Mouse (Mus musculus) midbrain, embryonic 11.5 days (tissue): ENCODE results near the gene Fam118a. TPM values are rescaled to one million over a fixed set of nuclear protein-coding genes. Genes with fewer than 3 reads are reported as not detected.
A peak's percentile ranks its signal among the peaks of the same experiment; 100 is the strongest.

Experiments
- ATAC-seq: fragments of 200-750 bp; cut with Nextera tagmentation; 2 replicates; pipeline ENCODE4 v1.8.0; 2017; ENCODE audit warnings: moderate TSS enrichment, moderate library complexity; ENCODE audit not compliant: low FRiP score
- DNase-seq: peaks from one replicate; pipeline ENCODE4 v3.0.0; 2015; ENCODE audit warnings: low spot score; ENCODE audit errors: missing footprints
- H3K27ac ChIP-seq: fragments of 300-500 bp; sonication (generic); 2 replicates; pipeline ENCODE4 v1.5.1; 2014; ENCODE audit warnings: low read depth, low read length
- H3K27me3 ChIP-seq: fragments of 300-500 bp; sonication (generic); 2 replicates; pipeline ENCODE4 v1.6.1; 2014; ENCODE audit warnings: mild to moderate bottlenecking, low read length, moderate library complexity, mixed read lengths; ENCODE audit not compliant: control insufficient read depth, insufficient read depth
- H3K36me3 ChIP-seq: fragments of 300-500 bp; sonication (generic); 2 replicates; pipeline ENCODE4 v1.6.1; 2014; ENCODE audit warnings: mild to moderate bottlenecking, low read length, moderate library complexity, mixed read lengths; ENCODE audit not compliant: control insufficient read depth, insufficient read depth
- H3K4me1 ChIP-seq: fragments of 300-500 bp; sonication (generic); 2 replicates; pipeline ENCODE4 v1.6.1; 2014; ENCODE audit warnings: low read length; ENCODE audit not compliant: control insufficient read depth, insufficient read depth
- H3K4me2 ChIP-seq: fragments of 300-500 bp; sonication (generic); 2 replicates; pipeline ENCODE4 v1.6.1; 2014; ENCODE audit warnings: mild to moderate bottlenecking, moderate library complexity
- H3K4me3 ChIP-seq: fragments of 300-500 bp; sonication (generic); 2 replicates; pipeline ENCODE4 v1.5.1; 2014; ENCODE audit warnings: low read depth, low read length
- H3K9ac ChIP-seq: fragments of 300-500 bp; sonication (generic); 2 replicates; pipeline ENCODE4 v1.6.1; 2014; ENCODE audit warnings: low read length
- H3K9me3 ChIP-seq: fragments of 300-500 bp; sonication (generic); 2 replicates; pipeline ENCODE4 v1.6.1; 2016; ENCODE audit warnings: low read length; ENCODE audit not compliant: control insufficient read depth
- WGBS: fragments of 180-500 bp; shearing (Covaris S2); extraction: QIAGEN DNeasy Blood & Tissue Kit; methylation state at CpG from one replicate; pipeline ENCODE4 v1.1.7; 2014; 5-methylcytosine and 5-hydroxymethylcytosine counted together
- polyA plus RNA-seq: library from polyadenylated mRNA; unstranded; fragments of >200 nt; fragmentation: Nextera tagmentation; extraction: Ambion mirVana; gene quantifications from 2 replicates; pipeline ENCODE4 v1.2.1, GENCODE M21; 2014

Fam118a gene
- polyA plus RNA-seq, 1 experiment from 2014 or later, result 32.1 TPM

DNA sequence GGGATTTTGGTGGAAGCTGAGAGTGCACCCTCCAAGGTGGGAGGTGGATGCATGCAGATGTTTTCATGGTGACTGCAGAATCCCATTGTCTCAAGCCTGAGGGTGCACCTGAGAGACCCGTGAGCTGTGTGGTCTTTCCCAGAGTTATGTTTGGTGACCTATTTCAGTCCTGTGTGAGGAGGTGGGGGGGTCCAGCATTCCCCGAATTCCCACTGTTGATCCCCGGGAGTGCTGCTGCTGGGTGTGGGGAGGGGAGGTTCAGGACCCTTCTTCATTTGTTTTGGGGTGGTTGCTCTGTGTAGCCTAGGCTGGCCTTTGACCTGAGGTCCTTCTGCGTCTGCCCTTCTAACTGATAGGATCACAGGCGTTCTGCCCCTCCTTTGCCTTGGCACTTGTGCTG, 15.0 kb downstream of the Fam118a start:
- Histone ChIP-seq H3K9ac (no peak overlapping the region), H3K4me3 (no peak overlapping the region), H3K27ac (no peak overlapping the region), H3K4me2 (no peak overlapping the region), H3K4me1 (peaks cover 16% of the 10 kb centered on the region), H3K36me3 (peaks cover 5% of the 10 kb centered on the region; the same call in 1 of the 2 replicates), H3K9me3 (no peaks in the 10 kb centered on the region), H3K27me3 (no peaks in the 10 kb centered on the region)
- ATAC-seq (no peak), DNase-seq (peak; percentile 54)
- WGBS, result 75% methylated on average over 5 of the region's 5 CpGs

DNA sequence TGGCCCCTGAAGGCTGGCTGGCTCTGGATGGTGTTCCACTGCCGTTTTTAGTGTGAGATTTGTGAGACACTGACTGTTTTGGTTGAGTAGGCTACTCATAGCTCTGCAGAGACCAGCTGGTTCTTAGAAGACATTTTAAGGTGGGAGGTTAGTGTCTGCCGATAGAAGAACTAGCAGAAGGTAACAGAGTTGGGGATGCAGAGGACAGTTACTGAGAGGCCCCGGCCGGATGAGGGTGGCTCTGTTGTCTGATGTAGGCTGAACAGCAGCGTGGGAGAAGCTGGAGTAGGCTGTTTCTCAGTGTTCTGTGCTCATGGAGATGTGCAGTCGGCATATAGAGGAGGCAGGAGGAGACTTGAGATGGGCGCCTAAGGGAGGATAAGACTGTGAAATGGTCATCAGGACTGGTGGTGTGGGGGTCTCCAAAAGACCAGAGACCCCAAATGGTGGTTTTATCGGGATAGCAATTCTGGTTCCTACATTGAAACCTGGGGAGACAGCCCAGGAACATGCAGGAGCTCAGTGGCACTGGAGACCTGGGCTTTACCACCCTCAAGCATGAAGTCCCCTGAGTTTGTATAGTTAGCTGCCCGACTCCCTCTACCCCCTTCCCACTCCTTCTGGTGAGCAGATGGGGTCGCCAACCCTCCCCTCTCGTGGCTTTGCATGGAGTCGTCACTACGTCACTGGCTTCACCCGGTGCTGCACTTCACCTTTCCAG, 17.6 kb downstream of the Fam118a start:
- Histone ChIP-seq H3K9me3 (no peaks in the 10 kb centered on the region), H3K4me2 (no peak overlapping the region), H3K27me3 (no peaks in the 10 kb centered on the region), H3K4me1 (peaks cover 16% of the 10 kb centered on the region), H3K27ac (no peak overlapping the region), H3K36me3 (peaks cover 10% of the 10 kb centered on the region), H3K9ac (no peak overlapping the region), H3K4me3 (no peak overlapping the region)
- 94% methylated on average over 14 of the region's 14 CpGs for WGBS
- DNase-seq (peak; percentile 64), ATAC-seq (no peak)

DNA sequence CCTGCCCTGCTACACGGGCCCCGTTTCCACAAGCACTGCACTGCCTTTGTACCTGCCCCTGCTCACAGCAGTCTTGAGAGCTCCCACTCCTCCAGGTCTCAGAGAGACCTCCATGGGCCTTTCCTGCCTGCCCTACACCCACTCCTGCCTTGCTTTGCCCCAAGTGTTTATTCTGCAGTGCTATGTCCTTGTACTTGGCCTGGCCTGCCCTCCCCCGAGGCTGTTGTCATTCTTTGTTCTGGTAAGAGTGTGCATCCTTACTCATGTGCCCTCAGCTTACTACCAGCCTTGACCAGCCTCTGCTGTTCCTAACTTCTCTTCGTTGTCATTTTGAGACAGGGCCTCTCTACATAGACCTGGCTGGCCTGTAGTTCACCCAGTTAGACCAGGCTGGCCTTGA, 19.1 kb downstream of the Fam118a start:
- no peaks in the 10 kb centered on the region for H3K27me3 ChIP-seq
- no peak overlapping the region for H3K27ac ChIP-seq
- no peak overlapping the region for H3K4me2 ChIP-seq
- 89% methylated on average over 4 of the region's 4 CpGs for WGBS
- DNase-seq (no peak), ATAC-seq (no peak)
- H3K4me1 ChIP-seq, result peaks cover 7% of the 10 kb centered on the region
- peaks cover 10% of the 10 kb centered on the region for H3K36me3 ChIP-seq
- H3K9me3 ChIP-seq, result no peaks in the 10 kb centered on the region
- no peak overlapping the region for H3K4me3 ChIP-seq
- H3K9ac ChIP-seq, result no peak overlapping the region

DNA sequence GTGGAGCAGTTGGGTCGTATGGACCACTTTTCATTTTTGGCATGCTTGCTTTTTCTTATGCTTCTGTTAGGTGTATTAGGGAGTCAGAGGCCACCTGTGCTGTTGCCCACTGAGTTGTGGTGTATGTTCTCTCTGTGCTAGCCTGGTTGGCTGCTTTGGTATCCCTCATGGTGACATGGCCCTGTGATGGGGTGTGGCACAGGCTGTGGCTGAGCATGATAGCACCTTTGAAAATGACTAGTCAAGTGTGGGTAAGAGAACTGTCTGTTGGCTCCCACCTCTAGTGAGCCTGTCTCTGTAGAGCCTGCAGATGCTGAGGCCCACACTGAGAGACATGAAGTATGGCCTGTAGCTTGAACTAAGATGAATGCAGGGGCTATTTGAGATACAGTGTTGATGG, 21.0 kb downstream of the Fam118a start:
- no peak overlapping the region for H3K4me2 ChIP-seq
- DNase-seq (no peak), ATAC-seq (no peak)
- H3K27ac ChIP-seq, result no peak overlapping the region
- no peaks in the 10 kb centered on the region for H3K27me3 ChIP-seq
- peaks cover 12% of the 10 kb centered on the region for H3K36me3 ChIP-seq
- H3K9ac ChIP-seq, result no peak overlapping the region
- no peaks in the 10 kb centered on the region for H3K9me3 ChIP-seq
- no peak overlapping the region for H3K4me3 ChIP-seq
- H3K4me1 ChIP-seq, result no peaks in the 10 kb centered on the region
- WGBS, result 90% methylated on average over 1 of the region's 1 CpGs

DNA sequence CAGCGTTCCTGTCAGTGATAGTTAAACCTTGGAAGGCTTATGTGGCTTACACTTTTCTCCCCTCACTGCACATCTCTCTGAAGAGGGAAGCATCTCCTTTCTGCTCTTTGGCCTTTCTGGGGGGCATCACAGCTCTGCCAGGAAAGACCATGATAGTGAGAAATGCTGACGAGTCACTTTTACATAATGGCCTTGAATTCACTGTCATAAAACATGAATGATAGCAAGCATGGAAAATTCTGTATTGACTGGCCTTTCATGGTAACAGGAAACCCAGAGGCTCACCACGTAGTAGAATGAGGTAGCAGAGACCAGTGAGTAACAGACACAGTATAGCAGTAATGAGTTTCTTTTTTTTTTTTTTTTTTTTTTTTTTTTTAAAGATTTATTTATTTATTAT, 25.4 kb downstream of the Fam118a start:
- Histone ChIP-seq H3K4me1 (no peaks in the 10 kb centered on the region), H3K27ac (no peak overlapping the region), H3K9ac (no peak overlapping the region), H3K4me2 (no peak overlapping the region), H3K36me3 (peaks cover 7% of the 10 kb centered on the region; the same call in 1 of the 2 replicates), H3K27me3 (no peaks in the 10 kb centered on the region), H3K9me3 (no peaks in the 10 kb centered on the region), H3K4me3 (no peak overlapping the region)
- 96% methylated on average over 3 of the region's 3 CpGs for WGBS
- DNase-seq, result peak; percentile 72
- no peak for ATAC-seq

DNA sequence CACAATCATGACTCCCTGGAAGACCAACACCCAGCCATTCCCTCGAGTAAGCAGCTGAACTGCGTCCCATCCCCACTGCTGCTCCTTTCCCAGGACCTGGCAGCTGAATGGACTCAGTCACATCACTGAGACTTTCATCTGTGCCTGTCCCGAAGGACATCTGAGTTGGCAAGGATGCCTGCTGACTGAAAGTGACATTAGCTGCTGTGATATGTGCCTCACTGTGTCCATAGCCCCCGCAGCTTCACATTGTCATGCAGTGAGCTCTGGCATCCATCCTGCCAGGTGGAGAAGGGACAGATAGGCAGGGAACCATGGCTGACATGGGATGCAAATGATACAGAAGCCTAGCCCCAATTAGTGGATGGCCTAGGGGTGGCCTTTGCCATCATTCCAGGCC, 26.4 kb downstream of the Fam118a start:
- no peaks in the 10 kb centered on the region for H3K9me3 ChIP-seq

DNA sequence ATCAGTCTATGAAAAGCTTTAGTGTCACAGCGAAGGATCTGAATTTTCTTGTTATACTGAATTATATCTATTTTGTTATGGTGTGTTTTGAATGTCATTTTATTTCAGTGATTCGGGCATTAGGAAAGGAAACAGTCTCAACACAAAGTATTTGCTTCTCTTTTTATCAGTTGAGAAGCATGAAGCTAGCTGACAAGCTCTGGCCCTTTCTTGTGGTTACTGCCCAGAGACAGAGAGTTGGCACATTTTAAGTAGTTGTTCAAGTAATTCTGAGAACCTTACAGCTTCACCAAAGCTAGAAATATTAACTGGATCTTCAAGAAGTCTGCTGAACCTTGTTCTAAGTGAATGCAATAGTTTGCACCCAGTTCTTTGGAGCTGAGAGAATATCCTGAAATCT, 34.7 kb downstream of the Fam118a start:
- DNase-seq (no peak), ATAC-seq (no peak)
- WGBS, result 92% methylated on average over 2 of the region's 2 CpGs
- Histone ChIP-seq H3K9me3 (no peaks in the 10 kb centered on the region), H3K4me3 (no peak overlapping the region), H3K36me3 (no peaks in the 10 kb centered on the region), H3K27ac (no peak overlapping the region), H3K9ac (no peak overlapping the region), H3K27me3 (no peaks in the 10 kb centered on the region), H3K4me2 (no peak overlapping the region), H3K4me1 (no peaks in the 10 kb centered on the region)

More for the DNA sequence above, 26.4 kb downstream of the Fam118a start:
- ATAC-seq (no peak), DNase-seq (peak; percentile 51)
- Histone ChIP-seq H3K27ac (no peak overlapping the region), H3K4me2 (no peak overlapping the region), H3K4me1 (no peaks in the 10 kb centered on the region), H3K9ac (no peak overlapping the region), H3K27me3 (no peaks in the 10 kb centered on the region), H3K4me3 (no peak overlapping the region), H3K36me3 (peaks cover 7% of the 10 kb centered on the region; the same call in 1 of the 2 replicates)
- WGBS, result 86% methylated on average over 4 of the region's 4 CpGs

DNA sequence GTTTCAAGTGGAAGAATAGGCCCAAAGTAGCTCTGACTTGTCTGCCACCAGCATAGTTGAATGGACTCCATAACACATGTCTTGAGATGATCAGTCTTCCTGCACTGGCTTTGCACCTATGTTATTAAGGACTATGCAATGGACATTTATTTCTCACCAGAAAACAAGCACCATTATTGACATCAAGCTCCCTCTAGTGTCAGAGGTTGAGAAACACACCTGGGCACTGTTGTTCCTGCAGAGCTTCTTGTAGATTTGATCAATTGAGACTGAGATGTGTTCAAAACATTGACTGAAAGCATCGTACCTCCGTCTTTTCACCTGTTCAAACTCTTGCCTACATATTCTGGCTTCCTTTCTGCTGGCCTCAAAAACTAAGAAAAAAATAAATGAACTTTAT, 41.8 kb downstream of the Fam118a start:
- Histone ChIP-seq H3K4me3 (no peak overlapping the region), H3K4me2 (no peak overlapping the region), H3K4me1 (no peaks in the 10 kb centered on the region), H3K36me3 (no peaks in the 10 kb centered on the region), H3K9me3 (no peaks in the 10 kb centered on the region), H3K27ac (no peak overlapping the region), H3K9ac (no peak overlapping the region), H3K27me3 (no peaks in the 10 kb centered on the region)
- ATAC-seq, result no peak
- WGBS, result 34% methylated on average over 2 of the region's 2 CpGs
- DNase-seq, result no peak

DNA sequence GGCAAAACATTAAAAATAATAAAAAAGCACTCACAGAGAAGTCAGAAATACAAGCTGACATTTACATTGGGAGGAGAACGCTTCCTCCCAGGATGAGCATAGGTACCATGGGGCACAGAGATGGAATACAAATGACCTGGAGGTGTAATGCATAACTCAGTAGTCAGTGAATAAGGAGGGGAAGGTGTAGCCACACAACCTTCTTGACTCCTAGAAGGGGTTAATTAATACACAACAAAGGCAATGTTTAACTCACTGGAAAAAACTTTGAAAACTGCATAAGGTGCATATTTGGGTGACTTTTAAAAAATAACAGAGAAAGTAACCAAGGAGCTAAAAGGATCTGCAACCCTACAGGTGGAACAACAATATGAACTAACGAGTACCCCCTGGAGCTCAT, 43.9 kb downstream of the Fam118a start:
- no peaks in the 10 kb centered on the region for H3K4me1 ChIP-seq
- no peaks in the 10 kb centered on the region for H3K36me3 ChIP-seq
- H3K9me3 ChIP-seq, result no peaks in the 10 kb centered on the region
- no peaks in the 10 kb centered on the region for H3K27me3 ChIP-seq
- H3K27ac ChIP-seq, result no peak overlapping the region
- no peak overlapping the region for H3K4me2 ChIP-seq
- ATAC-seq, result no peak
- H3K9ac ChIP-seq, result no peak overlapping the region
- 87% methylated on average over 2 of the region's 2 CpGs for WGBS
- no peak overlapping the region for H3K4me3 ChIP-seq
- DNase-seq, result no peak
